Mouse (Mus musculus): ENCODE data around the gene Icam2. TPM values are rescaled to one million over a fixed set of nuclear protein-coding genes. Genes with fewer than 3 reads are reported as not detected.
"Not testable (repeated sequence)": the region's sequence is repeated elsewhere in the genome, so short reads cannot be mapped to it uniquely, and the experiment has no call there.

The Icam2 gene
- polyA plus RNA-seq, 1 experiment from 2014 or later = 10.4 TPM

- no peak for ATAC-seq
- Histone ChIP-seq H3K9ac (ENCODE audit: low read depth, low read length) (no peak overlapping the region; the same call in 1 of the 2 replicates), H3K27me3 (ENCODE audit: control insufficient read depth, insufficient read depth, low read depth, low read length) (no peaks in the 10 kb centered on the region), H3K4me3 (ENCODE audit: low read depth, low read length) (no peak overlapping the region), H3K4me1 (ENCODE audit: control insufficient read depth, insufficient read depth, low read length) (no peaks in the 10 kb centered on the region; the same call in 1 of the 2 replicates), H3K9me3 (replicated peaks; ENCODE audit: control insufficient read depth, low read length, poor library complexity, severe bottlenecking) (no peaks in the 10 kb centered on the region), H3K27ac (ENCODE audit: low read length) (no peak overlapping the region), H3K4me2 (ENCODE audit: low read length) (no peak overlapping the region), H3K36me3 (ENCODE audit: control insufficient read depth, insufficient read depth, low read length) (no peaks in the 10 kb centered on the region)
- WGBS = 30% methylated on average over 6 of the region's 6 CpGs
These were observed 43.0 kb downstream of the Icam2 start for GRCm38 (mm10) chr11:106344910-106345309.

GRCm38 (mm10) chr11:106340990-106341520 is 46.8 kb downstream of the Icam2 start:
- Histone ChIP-seq H3K9me3 (replicated peaks; ENCODE audit: control insufficient read depth, low read length, poor library complexity, severe bottlenecking) (no peaks in the 10 kb centered on the region), H3K4me1 (ENCODE audit: control insufficient read depth, insufficient read depth, low read length) (no peaks in the 10 kb centered on the region; the same call in 1 of the 2 replicates), H3K9ac (ENCODE audit: low read depth, low read length) (no peak overlapping the region), H3K27me3 (ENCODE audit: control insufficient read depth, insufficient read depth, low read depth, low read length) (no peaks in the 10 kb centered on the region), H3K4me2 (ENCODE audit: low read length) (no peak overlapping the region), H3K36me3 (ENCODE audit: control insufficient read depth, insufficient read depth, low read length) (no peaks in the 10 kb centered on the region), H3K27ac (ENCODE audit: low read length) (no peak overlapping the region), H3K4me3 (ENCODE audit: low read depth, low read length) (no peak overlapping the region)
- WGBS = 82% methylated on average over 9 of the region's 9 CpGs
- ATAC-seq = no peak

- not testable (repeated sequence) for H3K27ac ChIP-seq (ENCODE audit: low read length); H3K4me1 ChIP-seq (ENCODE audit: control insufficient read depth, insufficient read depth, low read length); ATAC-seq; H3K9me3 ChIP-seq (replicated peaks; ENCODE audit: control insufficient read depth, low read length, poor library complexity, severe bottlenecking); H3K36me3 ChIP-seq (ENCODE audit: control insufficient read depth, insufficient read depth, low read length); H3K4me3 ChIP-seq (ENCODE audit: low read depth, low read length); H3K4me2 ChIP-seq (ENCODE audit: low read length); H3K27me3 ChIP-seq (ENCODE audit: control insufficient read depth, insufficient read depth, low read depth, low read length); H3K9ac ChIP-seq (ENCODE audit: low read depth, low read length)
- 95% methylated on average over 4 of the region's 4 CpGs for WGBS
These were observed 48.6 kb downstream of the Icam2 start for GRCm38 (mm10) chr11:106339323-106339722.

GRCm38 (mm10) chr11:106338870-106339269 is 49.0 kb downstream of the Icam2 start:
- Histone ChIP-seq H3K4me3 (ENCODE audit: low read depth, low read length) (no peak overlapping the region), H3K4me2 (ENCODE audit: low read length) (no peak overlapping the region), H3K27me3 (ENCODE audit: control insufficient read depth, insufficient read depth, low read depth, low read length) (no peaks in the 10 kb centered on the region), H3K9me3 (replicated peaks; ENCODE audit: control insufficient read depth, low read length, poor library complexity, severe bottlenecking) (no peaks in the 10 kb centered on the region), H3K36me3 (ENCODE audit: control insufficient read depth, insufficient read depth, low read length) (no peaks in the 10 kb centered on the region), H3K9ac (ENCODE audit: low read depth, low read length) (no peak overlapping the region), H3K4me1 (ENCODE audit: control insufficient read depth, insufficient read depth, low read length) (no peaks in the 10 kb centered on the region), H3K27ac (ENCODE audit: low read length) (no peak overlapping the region)
- no peak for ATAC-seq
- 79% methylated on average over 7 of the region's 7 CpGs for WGBS

- Histone ChIP-seq H3K9ac (ENCODE audit: low read depth, low read length) (no peak overlapping the region), H3K9me3 (replicated peaks; ENCODE audit: control insufficient read depth, low read length, poor library complexity, severe bottlenecking) (no peaks in the 10 kb centered on the region), H3K4me3 (ENCODE audit: low read depth, low read length) (no peak overlapping the region), H3K4me1 (ENCODE audit: control insufficient read depth, insufficient read depth, low read length) (no peaks in the 10 kb centered on the region), H3K36me3 (ENCODE audit: control insufficient read depth, insufficient read depth, low read length) (no peaks in the 10 kb centered on the region), H3K4me2 (ENCODE audit: low read length) (no peak overlapping the region), H3K27me3 (ENCODE audit: control insufficient read depth, insufficient read depth, low read depth, low read length) (no peaks in the 10 kb centered on the region), H3K27ac (ENCODE audit: low read length) (no peak overlapping the region)
- ATAC-seq = no peak
- WGBS = 76% methylated on average over 5 of the region's 5 CpGs
These were observed 49.8 kb downstream of the Icam2 start for GRCm38 (mm10) chr11:106338029-106338428.

- no peaks in the 10 kb centered on the region for H3K27me3 ChIP-seq (ENCODE audit: control insufficient read depth, insufficient read depth, low read depth, low read length)
- H3K36me3 ChIP-seq (ENCODE audit: control insufficient read depth, insufficient read depth, low read length) = no peaks in the 10 kb centered on the region
- no peak overlapping the region for H3K27ac ChIP-seq (ENCODE audit: low read length)
- no peak overlapping the region for H3K9ac ChIP-seq (ENCODE audit: low read depth, low read length)
- peaks cover 3% of the 10 kb centered on the region; the same call in 1 of the 2 replicates for H3K4me1 ChIP-seq (ENCODE audit: control insufficient read depth, insufficient read depth, low read length)
- ATAC-seq = no peak
- H3K9me3 ChIP-seq (replicated peaks; ENCODE audit: control insufficient read depth, low read length, poor library complexity, severe bottlenecking) = no peaks in the 10 kb centered on the region
- WGBS = 27% methylated on average over 2 of the region's 2 CpGs
- H3K4me3 ChIP-seq (ENCODE audit: low read depth, low read length) = no peak overlapping the region
- H3K4me2 ChIP-seq (ENCODE audit: low read length) = no peak overlapping the region
These were observed 53.8 kb downstream of the Icam2 start for GRCm38 (mm10) chr11:106334066-106334465.

GRCm38 (mm10) chr11:106332458-106332857 is 55.4 kb downstream of the Icam2 start:
- Histone ChIP-seq H3K4me1 (ENCODE audit: control insufficient read depth, insufficient read depth, low read length) (peaks cover 3% of the 10 kb centered on the region; the same call in 1 of the 2 replicates), H3K9me3 (replicated peaks; ENCODE audit: control insufficient read depth, low read length, poor library complexity, severe bottlenecking) (no peaks in the 10 kb centered on the region), H3K4me2 (ENCODE audit: low read length) (no peak overlapping the region), H3K27me3 (ENCODE audit: control insufficient read depth, insufficient read depth, low read depth, low read length) (no peaks in the 10 kb centered on the region), H3K36me3 (ENCODE audit: control insufficient read depth, insufficient read depth, low read length) (no peaks in the 10 kb centered on the region), H3K4me3 (ENCODE audit: low read depth, low read length) (no peak overlapping the region), H3K27ac (ENCODE audit: low read length) (no peak overlapping the region), H3K9ac (ENCODE audit: low read depth, low read length) (no peak overlapping the region)
- ATAC-seq = no peak
- WGBS = 41% methylated on average over 4 of the region's 4 CpGs

GRCm38 (mm10) chr11:106329682-106330081 is 58.2 kb downstream of the Icam2 start:
- H3K4me1 ChIP-seq (ENCODE audit: control insufficient read depth, insufficient read depth, low read length) = peaks cover 3% of the 10 kb centered on the region; the same call in 1 of the 2 replicates
- no peak overlapping the region for H3K4me3 ChIP-seq (ENCODE audit: low read depth, low read length)
- H3K9ac ChIP-seq (ENCODE audit: low read depth, low read length) = no peak overlapping the region
- no peaks in the 10 kb centered on the region for H3K9me3 ChIP-seq (replicated peaks; ENCODE audit: control insufficient read depth, low read length, poor library complexity, severe bottlenecking)
- no peak overlapping the region for H3K27ac ChIP-seq (ENCODE audit: low read length)
- no peak overlapping the region for H3K4me2 ChIP-seq (ENCODE audit: low read length)
- no peaks in the 10 kb centered on the region for H3K27me3 ChIP-seq (ENCODE audit: control insufficient read depth, insufficient read depth, low read depth, low read length)
- no peaks in the 10 kb centered on the region for H3K36me3 ChIP-seq (ENCODE audit: control insufficient read depth, insufficient read depth, low read length)
- no peak for ATAC-seq
- 79% methylated on average over 7 of the region's 7 CpGs for WGBS

GRCm38 (mm10) chr11:106329128-106329527 is 58.7 kb downstream of the Icam2 start:
- no peak overlapping the region for H3K4me3 ChIP-seq (ENCODE audit: low read depth, low read length)
- peaks cover 3% of the 10 kb centered on the region; the same call in 1 of the 2 replicates for H3K4me1 ChIP-seq (ENCODE audit: control insufficient read depth, insufficient read depth, low read length)
- no peak for ATAC-seq
- 84% methylated on average over 6 of the region's 6 CpGs for WGBS
- H3K9ac ChIP-seq (ENCODE audit: low read depth, low read length) = no peak overlapping the region
- H3K36me3 ChIP-seq (ENCODE audit: control insufficient read depth, insufficient read depth, low read length) = no peaks in the 10 kb centered on the region
- H3K9me3 ChIP-seq (replicated peaks; ENCODE audit: control insufficient read depth, low read length, poor library complexity, severe bottlenecking) = no peaks in the 10 kb centered on the region
- no peak overlapping the region for H3K4me2 ChIP-seq (ENCODE audit: low read length)
- no peak overlapping the region for H3K27ac ChIP-seq (ENCODE audit: low read length)
- H3K27me3 ChIP-seq (ENCODE audit: control insufficient read depth, insufficient read depth, low read depth, low read length) = no peaks in the 10 kb centered on the region

Measured in midbrain, embryonic 16.5 days (tissue).